Mouse (Mus musculus) embryo, embryonic 10 days (tissue): Measurements from ENCODE around the gene Tcaim.
A peak's percentile ranks its signal among the peaks of the same experiment; 100 is the strongest.
"Not testable (repeated sequence)": the region's sequence is repeated elsewhere in the genome, so short reads cannot be mapped to it uniquely, and the experiment has no call there.

ENCODE experiments used
- DNase-seq: peaks from one replicate; pipeline ENCODE4 v3.0.0-alpha.2; 2015; ENCODE audit warnings: low spot score

The Tcaim gene

DNA sequence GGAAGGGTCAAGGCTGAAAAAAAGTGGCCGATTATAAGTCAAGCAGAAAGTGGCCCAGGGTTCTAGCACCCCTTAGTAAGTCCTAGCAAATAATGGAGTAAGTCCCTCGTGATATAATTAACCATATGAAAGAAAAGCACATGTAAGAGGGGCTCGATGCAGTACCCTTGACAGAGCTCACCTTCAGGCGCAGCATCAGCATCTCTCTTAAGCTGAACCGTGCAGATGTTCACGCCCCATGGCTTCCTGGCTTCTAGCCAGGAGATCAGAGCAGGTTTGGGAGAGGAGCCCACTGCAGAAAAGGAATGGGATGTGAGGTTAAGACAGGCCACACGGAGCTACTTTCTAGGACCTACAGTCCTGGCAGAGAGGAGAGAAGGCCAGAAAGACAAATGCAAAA is 49.2 kb downstream of the Tcaim start:
- DNase-seq, result no peak

DNA sequence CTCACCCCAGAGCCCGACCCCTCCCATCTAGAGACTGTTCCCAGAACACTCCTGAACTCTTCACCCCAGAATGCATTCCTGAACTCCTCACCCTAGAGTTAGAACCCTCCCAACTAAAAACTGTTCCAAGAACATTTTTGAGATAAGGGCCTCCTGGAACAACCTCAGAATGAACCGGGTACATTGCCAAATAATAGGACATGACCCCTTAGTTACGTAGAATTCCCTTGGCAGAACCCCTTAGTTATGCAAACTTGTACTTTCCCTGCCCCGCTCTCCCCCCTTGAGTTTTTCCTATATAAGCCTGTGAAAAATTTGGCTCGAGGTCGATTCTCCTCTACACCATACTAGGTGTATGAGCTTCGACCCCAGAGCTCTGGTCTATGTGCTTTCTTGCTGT is 49.8 kb downstream of the Tcaim start:
- DNase-seq, result not testable (repeated sequence)

DNA sequence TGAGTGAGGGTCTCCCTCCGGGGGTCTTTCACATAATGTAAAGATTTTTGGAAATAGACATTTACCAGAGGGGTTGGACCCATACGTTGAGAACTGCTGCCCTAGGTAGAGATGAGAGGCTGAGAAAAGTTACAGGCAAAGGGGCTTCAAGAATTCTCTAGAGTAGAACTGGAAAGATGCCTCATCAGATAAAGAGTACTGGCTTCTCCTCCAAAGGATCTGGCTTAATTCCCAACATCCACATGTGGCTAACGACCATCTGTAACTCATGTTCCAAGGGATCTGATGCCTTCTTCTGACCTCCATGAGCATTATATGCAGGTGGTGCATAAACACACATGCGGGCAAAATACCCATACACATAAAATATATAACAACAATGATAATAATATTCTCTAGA is 50.3 kb downstream of the Tcaim start:
- no peak for DNase-seq

DNA sequence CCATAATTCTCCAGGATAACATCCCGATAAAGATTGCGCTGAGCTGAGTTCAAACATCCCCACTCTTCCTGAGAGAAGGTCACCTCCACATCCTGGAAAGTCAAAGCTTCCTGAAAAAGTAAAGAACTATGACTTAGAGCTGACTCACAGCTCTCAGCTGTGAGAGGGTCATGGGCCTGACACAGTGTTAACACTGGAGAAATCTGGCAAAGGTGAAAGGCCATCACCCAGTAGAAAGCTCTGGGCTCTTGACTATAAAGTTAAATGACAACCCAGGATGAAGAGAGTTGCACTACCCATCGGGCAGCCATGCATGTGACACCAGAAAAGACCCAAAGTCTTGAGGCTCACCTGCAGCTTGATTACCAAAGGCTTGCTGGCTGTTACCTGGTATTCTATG is 51.4 kb downstream of the Tcaim start:
- no peak for DNase-seq

DNA sequence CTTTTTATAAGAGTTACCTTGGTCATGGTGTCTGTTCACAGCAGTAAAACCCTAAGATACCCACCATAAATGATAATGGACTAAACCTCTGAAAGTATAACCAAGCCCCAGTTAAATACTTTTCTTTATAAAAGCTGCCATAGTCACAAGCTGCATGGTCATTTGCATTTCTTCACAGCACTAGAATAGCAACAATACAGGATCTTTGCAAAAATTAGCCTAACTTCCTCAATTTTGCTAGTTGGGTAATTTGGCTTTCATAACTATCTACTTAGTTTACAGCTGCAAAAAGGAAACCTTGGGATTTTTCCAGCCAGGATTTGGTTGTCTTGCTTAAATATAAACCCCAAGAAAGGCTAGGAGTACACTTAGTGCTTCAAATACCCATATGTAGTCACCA is 55.4 kb downstream of the Tcaim start:
- DNase-seq, result no peak

DNA sequence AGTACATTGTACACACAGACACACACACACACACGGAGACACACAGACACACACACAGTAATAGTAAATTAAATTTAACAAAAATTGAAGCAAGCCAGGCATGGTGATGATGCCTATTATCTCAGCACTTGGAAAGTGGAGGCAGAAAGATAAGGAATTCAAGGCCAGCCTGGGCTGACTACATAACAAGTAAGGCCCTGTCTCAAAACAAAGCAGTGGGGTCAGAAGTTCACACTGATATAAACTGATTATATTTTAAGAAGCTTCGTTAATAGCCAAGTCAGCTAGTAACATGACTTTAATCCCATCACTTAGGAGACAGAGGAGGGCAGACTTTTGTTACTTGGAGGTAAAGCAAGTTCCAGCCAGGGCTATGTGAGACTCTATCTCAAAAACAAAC is 58.4 kb downstream of the Tcaim start:
- no peak for DNase-seq

DNA sequence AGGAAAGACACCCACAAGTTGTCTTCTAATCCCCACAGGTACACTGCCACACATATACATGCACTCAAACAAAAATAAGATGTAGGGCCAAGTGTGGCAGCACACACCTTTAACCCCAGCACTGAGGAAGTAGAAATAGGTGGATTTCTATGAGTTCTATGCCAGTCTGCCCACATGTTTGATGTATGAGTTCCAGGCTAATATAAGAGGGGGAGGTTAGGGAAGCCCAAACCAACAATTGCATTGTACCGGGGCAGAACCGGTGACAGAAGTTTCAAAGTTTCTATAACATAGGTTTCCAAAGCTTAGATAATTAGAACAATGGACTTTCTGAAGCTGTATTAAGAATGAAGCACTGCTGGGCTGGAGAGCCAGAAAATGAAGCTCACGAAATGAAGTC is 59.5 kb downstream of the Tcaim start:
- no peak for DNase-seq

DNA sequence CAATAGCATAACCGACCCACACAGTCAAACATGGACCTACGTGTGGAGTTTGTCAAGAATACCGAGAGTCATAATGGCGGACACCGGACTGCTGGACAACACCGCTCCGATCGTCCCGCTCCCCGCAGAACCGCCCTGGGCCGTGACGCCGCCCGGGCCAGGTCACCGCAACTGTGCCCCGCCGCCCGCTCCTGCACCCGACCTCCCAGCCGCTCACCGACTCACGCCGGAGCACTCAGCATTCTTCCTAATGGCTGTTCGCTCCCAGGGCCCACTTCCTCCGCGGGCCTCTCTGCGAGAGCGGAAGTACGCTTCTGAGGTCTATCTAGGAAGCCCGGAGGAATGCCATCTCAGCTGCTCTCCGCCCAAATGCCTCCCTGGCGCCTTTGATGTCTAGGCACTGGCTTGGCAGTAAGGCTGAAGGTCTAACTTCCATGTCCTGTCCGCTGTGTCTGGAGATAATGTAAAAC is 60.4 kb downstream of the Tcaim start, which contains the start of gene Zfp445:
TSS of gene Zfp445 (minus strand) at position 310 of the 470 bp plus-strand sequence.
- DNase-seq, result peak; percentile 91

DNA sequence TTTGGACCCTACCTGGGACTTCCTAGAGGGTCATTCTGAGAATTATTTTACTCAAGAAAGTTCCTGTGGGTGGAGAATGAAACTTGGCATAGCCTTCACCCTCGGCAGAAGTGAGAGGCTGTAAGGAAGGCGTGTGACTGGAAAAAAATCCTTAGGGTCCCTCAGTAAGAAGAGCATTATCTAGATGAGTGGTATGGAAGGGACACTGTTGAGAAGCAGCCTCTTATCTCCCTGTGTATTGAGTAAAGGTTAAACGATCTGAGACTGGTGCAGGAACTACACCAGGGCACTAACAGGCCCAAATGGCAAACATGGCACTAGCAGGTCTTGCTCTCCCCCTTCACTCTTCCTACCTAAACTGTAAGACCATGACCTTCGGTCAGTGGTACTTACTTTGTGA is 60.9 kb downstream of the Tcaim start:
- no peak for DNase-seq

DNA sequence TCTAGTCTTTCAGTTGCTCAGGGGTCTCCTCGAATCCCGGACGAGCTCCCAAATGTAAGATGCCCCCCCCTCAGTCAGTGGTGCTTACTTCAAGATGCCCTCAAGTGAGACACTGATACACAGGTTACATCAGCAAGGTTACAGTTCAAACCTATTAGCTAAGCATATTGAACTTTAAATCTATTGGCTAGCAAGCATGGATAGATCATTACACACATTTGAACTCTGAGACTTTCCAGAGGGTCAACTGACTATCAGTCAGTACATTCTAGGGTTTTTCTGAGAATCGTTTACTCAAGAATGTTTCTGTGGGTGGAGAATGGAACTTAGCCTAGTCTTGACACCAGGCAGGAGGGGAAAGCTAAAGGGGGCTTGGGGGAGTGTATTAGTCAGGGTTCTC is 67.3 kb downstream of the Tcaim start:
- no peak for DNase-seq

DNA sequence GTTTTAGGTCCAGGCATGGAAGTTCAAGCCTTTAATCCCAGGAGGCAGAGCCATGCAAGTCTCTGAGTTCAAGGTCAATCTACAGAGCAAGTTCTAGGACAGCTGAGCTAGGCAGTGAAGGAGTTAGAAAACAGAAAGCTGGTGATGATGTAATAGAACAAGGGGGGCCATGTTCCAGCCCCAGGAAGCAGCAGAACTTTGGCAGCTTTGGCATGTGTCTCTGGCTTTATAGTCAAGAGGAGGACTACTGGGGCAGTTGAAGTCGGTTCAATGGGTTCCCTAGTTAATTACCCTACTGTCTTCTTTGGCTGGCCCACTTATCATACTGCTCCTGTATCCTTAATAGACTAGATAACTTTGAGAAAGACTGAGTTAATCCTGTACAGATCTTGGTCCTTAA is 69.3 kb downstream of the Tcaim start:
- DNase-seq, result no peak

DNA sequence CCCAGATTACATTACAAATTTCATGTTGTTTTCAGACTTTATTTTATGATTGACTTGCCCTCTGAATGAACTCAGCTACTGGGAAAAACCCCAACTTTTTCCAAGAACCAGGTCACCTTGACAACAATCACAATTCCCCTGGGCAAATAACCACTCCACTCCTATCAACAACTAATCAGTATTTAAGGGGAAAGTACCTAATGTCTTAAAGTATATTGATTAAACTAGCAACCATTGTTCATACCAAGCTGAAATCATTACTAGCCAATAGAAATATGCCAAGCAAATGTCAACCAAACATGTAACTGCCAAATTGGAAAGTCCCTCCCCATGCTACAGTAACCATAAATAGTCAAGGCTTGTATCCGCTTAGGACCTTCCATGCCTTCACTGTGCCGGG is 69.8 kb downstream of the Tcaim start:
- DNase-seq, result no peak

DNA sequence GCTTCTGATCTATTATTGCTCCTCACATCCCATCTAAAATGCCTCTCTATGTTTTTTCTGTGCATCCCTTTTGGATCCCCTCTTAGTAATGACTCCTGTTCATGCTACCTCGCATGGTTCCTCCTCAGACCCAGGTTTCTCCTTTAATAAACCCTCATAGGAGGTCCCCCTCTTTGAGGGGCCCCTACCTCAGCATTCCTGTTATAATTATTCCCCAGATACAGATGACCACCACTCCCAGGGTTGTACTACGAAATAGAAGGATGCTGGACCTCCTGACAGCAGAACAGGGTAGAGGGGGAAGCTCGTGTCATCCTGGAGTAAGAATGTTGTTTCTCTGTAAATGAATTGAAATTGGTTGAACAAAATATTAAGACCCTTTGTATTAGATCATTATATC is 80.0 kb downstream of the Tcaim start, which contains the start of gene Zkscan7:
TSS of gene Zkscan7 (plus strand) at position 301 of the 400 bp plus-strand sequence.
- no peak for DNase-seq
